Mouse (Mus musculus) megakaryocyte, embryonic 14.5 days (primary cell): ENCODE measurements around the gene Gamt. TPM values are rescaled to one million over a fixed set of nuclear protein-coding genes. Genes with fewer than 3 reads are reported as not detected.

Experiments
- H3K27me3 ChIP-seq: replicated peaks from 2 replicates; pipeline ENCODE3; 2012; ENCODE audit warnings: inconsistent platforms
- H3K36me3 ChIP-seq: replicated peaks from 2 replicates; pipeline ENCODE3; 2012; ENCODE audit warnings: low read length, inconsistent platforms, mixed read lengths
- H3K4me1 ChIP-seq: 2 replicates; pipeline ENCODE4 v1.6.1; 2012; ENCODE audit warnings: inconsistent platforms
- H3K4me3 ChIP-seq: replicated peaks from 2 replicates; pipeline ENCODE3; 2012; ENCODE audit warnings: moderate library complexity, mild to moderate bottlenecking, inconsistent platforms
- H3K9me3 ChIP-seq: 2 replicates; pipeline ENCODE4 v1.6.1; 2012; ENCODE audit warnings: inconsistent platforms
- FLI1 ChIP-seq: IDR thresholded peaks from 2 replicates; pipeline ENCODE4 v1.6.1; 2012; ENCODE audit warnings: low read length, inconsistent platforms, mixed read lengths
- GATA1 ChIP-seq: IDR thresholded peaks from 3 replicates; pipeline ENCODE4 v1.6.1; 2012; ENCODE audit warnings: mixed read lengths, low read length, inconsistent platforms, borderline replicate concordance
- polyA plus RNA-seq: library from polyadenylated mRNA; stranded (reverse); fragments of >175 nt; gene quantifications from 2 replicates; pipeline ENCODE4 v1.2.3, GENCODE M21; 2012; ENCODE audit warnings: low replicate concordance; ENCODE audit not compliant: insufficient read depth

The Gamt gene
- polyA plus RNA-seq, 1 experiment, result 3.2 TPM

DNA sequence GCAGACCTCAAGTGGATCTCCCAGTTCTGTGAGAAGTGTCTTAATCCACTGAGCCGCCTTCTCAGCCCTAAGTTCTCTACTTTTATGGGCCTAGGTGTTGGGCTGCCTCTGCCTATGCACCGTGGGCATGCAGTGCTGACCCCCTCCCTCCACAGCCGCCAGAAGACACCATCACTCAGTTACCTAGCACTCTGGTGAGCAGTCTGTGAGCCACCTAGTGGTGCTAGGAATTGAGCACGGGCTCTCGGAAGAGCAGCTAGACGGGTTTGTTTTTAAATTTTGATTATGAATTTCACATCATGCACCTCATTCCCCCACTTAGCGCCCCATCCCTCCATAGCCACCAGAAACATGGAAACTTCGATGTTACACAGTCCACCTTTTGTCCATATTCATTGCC is 27.8 kb upstream of the Gamt start:
- no peak overlapping the region for H3K4me3 ChIP-seq
- TF ChIP-seq GATA1 (no peak), FLI1 (no peak)
- no peaks in the 10 kb centered on the region for H3K27me3 ChIP-seq
- H3K4me1 ChIP-seq, result peaks cover 31% of the 10 kb centered on the region
- H3K9me3 ChIP-seq, result no peaks in the 10 kb centered on the region
- peaks cover 64% of the 10 kb centered on the region for H3K36me3 ChIP-seq

DNA sequence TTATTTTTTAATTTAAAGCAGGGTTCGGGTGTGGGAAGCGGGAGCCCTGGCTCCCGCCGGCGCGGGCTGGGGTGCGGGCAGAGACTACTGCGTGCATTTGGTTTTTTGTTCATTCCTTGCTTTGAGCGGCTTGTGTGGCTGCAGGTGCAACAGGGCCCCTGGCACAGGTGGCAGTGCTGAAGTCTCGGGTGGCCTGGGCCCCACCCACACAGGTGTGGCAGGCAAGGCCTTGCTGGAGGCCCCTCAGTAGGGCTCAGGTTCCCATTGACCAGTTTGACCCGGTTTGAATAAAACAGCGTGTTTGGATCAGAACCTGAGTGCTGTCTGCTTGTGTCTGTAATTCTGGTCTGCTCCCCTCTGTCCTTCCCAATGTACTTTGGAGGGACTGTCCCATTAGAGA is 27.3 kb upstream of the Gamt start:
- peaks cover 64% of the 10 kb centered on the region for H3K36me3 ChIP-seq
- TF ChIP-seq GATA1, result no peak
- TF ChIP-seq FLI1, result no peak
- H3K4me3 ChIP-seq, result no peak overlapping the region
- no peaks in the 10 kb centered on the region for H3K9me3 ChIP-seq
- peaks cover 30% of the 10 kb centered on the region for H3K4me1 ChIP-seq
- no peaks in the 10 kb centered on the region for H3K27me3 ChIP-seq

GRCm38 (mm10) chr10:80285222-80286070 is 24.6 kb upstream of the Gamt start:
- Histone ChIP-seq H3K36me3 (peaks cover 90% of the 10 kb centered on the region), H3K9me3 (no peaks in the 10 kb centered on the region)

DNA sequence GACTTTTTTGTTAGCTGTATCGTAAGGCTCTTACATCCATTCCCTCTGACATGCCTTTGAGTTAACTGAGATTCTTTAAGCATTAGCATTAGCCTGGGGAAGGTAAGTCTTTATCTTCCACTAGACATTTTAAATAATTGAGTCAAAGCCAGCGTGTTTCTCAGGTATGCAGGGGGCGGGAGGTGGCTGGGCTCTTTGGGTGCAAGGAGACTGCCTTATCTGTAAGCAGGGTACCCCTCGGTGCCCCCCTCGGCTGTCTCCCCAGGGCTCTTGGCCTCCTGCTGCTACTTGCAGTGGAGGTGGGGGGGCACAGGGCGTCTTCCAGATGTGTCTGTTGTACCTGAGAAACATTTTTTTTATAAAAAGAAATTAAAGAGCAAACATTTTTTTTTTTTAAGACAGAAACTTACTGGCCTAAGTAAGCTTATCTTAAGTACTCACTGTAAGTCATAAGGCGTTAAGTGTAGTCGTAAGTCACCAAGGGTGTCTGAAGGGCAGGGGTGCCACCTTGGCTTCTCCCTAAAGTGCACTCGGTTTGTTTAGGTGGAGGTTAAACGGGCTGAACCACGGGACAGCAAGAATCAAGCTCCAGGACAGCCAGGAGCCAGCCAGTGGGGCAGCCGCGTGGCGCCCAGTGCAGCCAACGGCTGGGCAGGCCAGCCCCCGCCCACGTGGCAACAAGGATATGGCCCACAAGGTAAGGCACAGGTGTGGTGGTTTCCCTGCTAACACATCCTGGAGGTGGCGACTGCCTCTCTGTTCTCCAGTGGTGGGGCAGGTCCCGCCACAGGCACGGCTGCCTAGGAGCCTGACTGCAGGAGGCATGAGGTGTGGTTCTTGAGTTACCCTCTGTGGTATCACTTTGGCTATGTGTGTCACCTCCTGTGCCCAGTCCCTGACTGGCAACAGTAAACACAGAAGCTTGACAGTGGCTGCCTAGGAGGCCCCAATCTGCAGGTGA is 21.9 kb upstream of the Gamt start:
- Histone ChIP-seq H3K36me3 (peaks cover 98% of the 10 kb centered on the region), H3K4me1 (peaks cover 59% of the 10 kb centered on the region), H3K27me3 (no peaks in the 10 kb centered on the region), H3K4me3 (no peak overlapping the region), H3K9me3 (no peaks in the 10 kb centered on the region)
- TF ChIP-seq GATA1, result no peak

More at GRCm38 (mm10) chr10:80285222-80286070, 24.6 kb upstream of the Gamt start:
- TF ChIP-seq FLI1 (no peak), GATA1 (no peak)
- peaks cover 44% of the 10 kb centered on the region for H3K4me1 ChIP-seq
- no peaks in the 10 kb centered on the region for H3K27me3 ChIP-seq
- no peak overlapping the region for H3K4me3 ChIP-seq

- Histone ChIP-seq H3K9me3 (no peaks in the 10 kb centered on the region), H3K4me1 (peaks cover 59% of the 10 kb centered on the region), H3K4me3 (no peak overlapping the region), H3K27me3 (no peaks in the 10 kb centered on the region), H3K36me3 (peaks cover 98% of the 10 kb centered on the region)
- TF ChIP-seq GATA1, result no peak
- TF ChIP-seq FLI1, result no peak
These were observed 21.1 kb upstream of the Gamt start for GRCm38 (mm10) chr10:80281921-80282371.

GRCm38 (mm10) chr10:80281304-80281703 is 20.5 kb upstream of the Gamt start:
- no peak for TF ChIP-seq FLI1
- no peak for TF ChIP-seq GATA1
- no peak overlapping the region for H3K4me3 ChIP-seq
- no peaks in the 10 kb centered on the region for H3K27me3 ChIP-seq
- H3K9me3 ChIP-seq, result no peaks in the 10 kb centered on the region
- peaks cover 97% of the 10 kb centered on the region for H3K36me3 ChIP-seq
- H3K4me1 ChIP-seq, result peaks cover 55% of the 10 kb centered on the region

DNA sequence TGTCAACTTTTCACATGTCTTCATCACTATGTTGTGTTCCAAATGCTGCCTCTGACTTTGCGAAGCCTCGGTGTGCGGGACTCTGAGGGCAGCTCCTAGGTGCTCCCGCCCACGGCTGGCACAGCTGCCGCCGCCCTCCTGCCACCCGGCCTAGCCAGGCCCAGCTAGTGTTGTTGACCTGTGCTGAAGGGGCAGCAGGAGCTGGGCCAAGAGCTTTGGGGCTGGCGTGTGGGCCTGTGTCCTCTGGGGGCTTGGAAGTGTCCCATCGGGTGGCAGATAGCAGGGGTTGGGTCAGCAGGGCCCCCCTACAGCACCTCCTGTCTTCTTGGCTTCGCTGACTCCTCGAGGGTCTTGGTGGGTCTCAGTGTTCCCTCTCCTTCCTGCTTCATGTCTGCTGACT is 18.5 kb upstream of the Gamt start:
- Histone ChIP-seq H3K36me3 (peaks cover 96% of the 10 kb centered on the region), H3K27me3 (no peaks in the 10 kb centered on the region), H3K9me3 (no peaks in the 10 kb centered on the region), H3K4me3 (no peak overlapping the region), H3K4me1 (peaks cover 62% of the 10 kb centered on the region)
- no peak for TF ChIP-seq GATA1
- TF ChIP-seq FLI1, result no peak

GRCm38 (mm10) chr10:80278390-80278789 is 17.6 kb upstream of the Gamt start:
- peak overlapping the region; percentile 42 for H3K4me3 ChIP-seq
- peaks cover 96% of the 10 kb centered on the region for H3K36me3 ChIP-seq
- no peaks in the 10 kb centered on the region for H3K9me3 ChIP-seq
- H3K4me1 ChIP-seq, result peaks cover 65% of the 10 kb centered on the region
- TF ChIP-seq FLI1 (no peak), GATA1 (no peak)
- no peaks in the 10 kb centered on the region for H3K27me3 ChIP-seq

- Histone ChIP-seq H3K27me3 (no peaks in the 10 kb centered on the region), H3K4me1 (peaks cover 70% of the 10 kb centered on the region), H3K4me3 (no peak overlapping the region), H3K9me3 (no peaks in the 10 kb centered on the region), H3K36me3 (peaks cover 91% of the 10 kb centered on the region)
- TF ChIP-seq FLI1, result no peak
- no peak for TF ChIP-seq GATA1
These were observed 15.4 kb upstream of the Gamt start for GRCm38 (mm10) chr10:80276238-80276637.

DNA sequence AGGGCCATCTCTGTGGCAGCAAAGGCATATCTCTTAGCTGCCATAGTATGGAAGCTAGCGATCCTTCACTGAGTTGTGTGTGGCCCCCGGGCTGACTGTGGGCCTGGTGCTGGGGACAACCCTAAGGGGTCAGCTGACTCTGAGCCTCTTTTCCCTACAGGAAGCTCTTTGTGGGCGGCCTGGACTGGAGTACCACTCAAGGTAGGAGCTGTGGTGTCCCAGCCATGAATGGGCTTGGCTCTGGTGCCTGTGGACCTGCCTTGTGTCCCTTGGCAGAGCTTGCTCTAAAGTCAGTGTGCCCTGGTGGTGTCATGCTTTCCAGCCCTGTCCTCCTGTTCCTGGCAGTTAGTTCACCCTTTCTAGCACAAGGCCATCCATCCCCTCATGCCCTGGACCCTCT is 13.0 kb upstream of the Gamt start:
- no peaks in the 10 kb centered on the region for H3K9me3 ChIP-seq
- H3K27me3 ChIP-seq, result no peaks in the 10 kb centered on the region
- H3K36me3 ChIP-seq, result peaks cover 88% of the 10 kb centered on the region
- TF ChIP-seq GATA1 (no peak), FLI1 (no peak)
- H3K4me3 ChIP-seq, result peak overlapping the region; percentile 59
- peaks cover 76% of the 10 kb centered on the region for H3K4me1 ChIP-seq
